Mouse (Mus musculus): Measurements from ENCODE around the gene Sgk2. TPM values are rescaled to one million over a fixed set of nuclear protein-coding genes. Genes with fewer than 3 reads are reported as not detected.

The Sgk2 gene
- polyA plus RNA-seq (2016; fragmentation: Nextera tagmentation; extraction: Ambion mirVana) = not detected in 2 replicates

DNA sequence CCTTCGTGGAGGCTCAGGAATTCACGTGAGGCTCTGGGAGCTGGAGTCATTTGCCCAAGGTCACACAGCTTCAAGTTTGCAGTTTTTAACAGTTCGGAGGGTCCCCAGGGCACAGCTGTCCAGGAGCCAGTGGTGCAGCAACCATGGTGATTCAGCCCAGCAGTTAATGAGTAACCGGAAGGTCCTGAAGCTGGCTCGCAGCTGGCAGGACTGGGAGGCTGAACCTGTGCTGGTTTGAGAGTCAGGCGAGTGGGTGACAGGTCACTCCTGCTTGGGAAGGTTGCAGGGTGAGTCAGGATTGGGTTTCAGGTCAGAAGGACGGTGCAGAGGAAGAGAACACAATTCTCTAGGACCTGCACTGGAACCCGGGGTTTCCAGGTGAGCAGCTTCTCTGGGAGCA is at the start of gene Sgk2:
Gene Sgk2, plus strand, starts transcription at position 113 of the 400 bp plus-strand sequence.
- no peak for ATAC-seq (ENCODE audit: low FRiP score)
- H3K36me3 ChIP-seq = no peaks in the 10 kb centered on the region

DNA sequence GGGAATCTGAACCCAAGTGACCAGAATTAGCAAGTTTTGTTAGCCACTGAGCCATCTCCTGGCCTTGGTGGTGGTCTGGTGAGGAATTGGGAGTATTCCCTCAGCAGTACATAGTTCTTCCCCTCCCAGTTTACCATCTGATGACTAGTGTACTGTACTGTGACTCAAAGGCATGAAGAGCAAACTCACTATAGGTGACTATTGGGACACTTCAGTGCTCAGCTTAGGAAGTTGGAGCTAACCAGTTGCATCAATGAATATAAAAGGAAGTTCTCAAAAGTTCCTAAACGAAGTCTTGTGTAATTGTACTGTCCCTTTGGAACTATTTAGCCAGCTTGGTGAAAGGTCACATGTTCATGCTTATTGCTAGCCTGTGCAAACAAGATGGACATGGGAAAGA is 47.6 kb upstream of the Sgk2 start:
- peaks cover 60% of the 10 kb centered on the region for H3K36me3 ChIP-seq
- H3K27ac ChIP-seq = no peak overlapping the region
- H3K4me2 ChIP-seq (replicated peaks) = no peak overlapping the region
- no peak overlapping the region for H3K4me3 ChIP-seq
- WGBS = 84% methylated on average over 1 of the region's 1 CpGs
- ATAC-seq (ENCODE audit: low FRiP score) = no peak
- no peaks in the 10 kb centered on the region for H3K9me3 ChIP-seq (replicated peaks)
- no peak overlapping the region for H3K9ac ChIP-seq
- peaks cover 28% of the 10 kb centered on the region for H3K27me3 ChIP-seq
- H3K4me1 ChIP-seq = peaks cover 15% of the 10 kb centered on the region

More for the DNA sequence above, at the start of gene Sgk2:
- H3K9ac ChIP-seq = no peak within 1 kb of the TSS
- no peaks in the 10 kb centered on the region for H3K4me1 ChIP-seq
- H3K9me3 ChIP-seq (replicated peaks) = no peaks in the 10 kb centered on the region
- H3K27me3 ChIP-seq = no peaks in the 10 kb centered on the region
- H3K4me3 ChIP-seq = no peak within 1 kb of the TSS
- H3K27ac ChIP-seq = no peak within 1 kb of the TSS
- H3K4me2 ChIP-seq (replicated peaks) = no peak within 1 kb of the TSS
- WGBS = 59% methylated on average over 8 of the region's 8 CpGs

- H3K4me3 ChIP-seq = peak within 1 kb of the TSS; percentile 56
- H3K4me2 ChIP-seq (replicated peaks) = peak within 1 kb of the TSS; percentile 99
- H3K9ac ChIP-seq = peak within 1 kb of the TSS; percentile 59
- H3K27ac ChIP-seq = no peak within 1 kb of the TSS
- H3K9me3 ChIP-seq (replicated peaks) = no peaks in the 10 kb centered on the region; the same call in 1 of the 2 replicates
- H3K27me3 ChIP-seq = peaks cover 31% of the 10 kb centered on the region
- ATAC-seq (ENCODE audit: low FRiP score) = peak; percentile 73
- peaks cover 15% of the 10 kb centered on the region for H3K4me1 ChIP-seq
- 1% methylated on average over 38 of the region's 40 CpGs for WGBS
- H3K36me3 ChIP-seq = peaks cover 27% of the 10 kb centered on the region
Measured at GRCm38 (mm10) chr2:162943148-162943846, 43.8 kb upstream of the Sgk2 start, which contains the start of gene L3mbtl1. TSS of gene L3mbtl1 (plus strand) at chr2:162943472.

DNA sequence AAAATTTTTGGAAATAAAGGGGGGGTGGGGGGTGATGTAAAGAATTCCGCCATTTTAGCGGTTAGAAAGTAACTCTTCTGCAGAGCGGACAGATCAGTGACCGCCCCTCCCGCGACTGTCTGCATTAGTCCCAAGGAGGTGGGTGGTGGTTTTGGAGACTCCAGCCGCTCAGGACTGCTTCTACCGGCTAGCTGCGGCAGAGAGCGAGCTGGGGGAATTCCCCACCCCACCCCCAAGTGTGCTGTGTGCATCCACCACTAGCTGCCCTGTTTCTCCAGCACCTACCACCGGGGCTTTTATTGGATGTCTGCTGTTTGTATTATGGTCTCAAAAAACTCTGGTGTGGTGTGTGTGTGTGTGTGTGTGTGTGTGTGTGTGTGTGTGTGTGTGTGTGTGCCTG is 43.2 kb upstream of the Sgk2 start:
- Histone ChIP-seq H3K4me3 (peak overlapping the region; percentile 56; the same call in 1 of the 2 replicates), H3K4me2 (replicated peaks) (peak overlapping the region; percentile 99), H3K27me3 (peaks cover 31% of the 10 kb centered on the region), H3K4me1 (peaks cover 15% of the 10 kb centered on the region), H3K9me3 (replicated peaks) (no peaks in the 10 kb centered on the region; the same call in 1 of the 2 replicates), H3K9ac (no peak overlapping the region), H3K36me3 (peaks cover 21% of the 10 kb centered on the region), H3K27ac (no peak overlapping the region)
- no peak for ATAC-seq (ENCODE audit: low FRiP score)
- 8% methylated on average over 11 of the region's 11 CpGs for WGBS

- no peaks in the 10 kb centered on the region; the same call in 1 of the 2 replicates for H3K9me3 ChIP-seq (replicated peaks)
- no peak overlapping the region for H3K4me3 ChIP-seq
- no peak overlapping the region for H3K27ac ChIP-seq
- peaks cover 21% of the 10 kb centered on the region for H3K27me3 ChIP-seq
- H3K9ac ChIP-seq = no peak overlapping the region
- peaks cover 15% of the 10 kb centered on the region for H3K4me1 ChIP-seq
- no peaks in the 10 kb centered on the region for H3K36me3 ChIP-seq
- WGBS = 91% methylated on average over 5 of the region's 5 CpGs
- ATAC-seq (ENCODE audit: low FRiP score) = no peak
- no peak overlapping the region for H3K4me2 ChIP-seq (replicated peaks)
Measured at GRCm38 (mm10) chr2:162946964-162947363, 40.2 kb upstream of the Sgk2 start.

- H3K4me3 ChIP-seq = peak overlapping the region; percentile 17; the same call in 1 of the 2 replicates
- H3K4me1 ChIP-seq = peaks cover 12% of the 10 kb centered on the region
- peaks cover 17% of the 10 kb centered on the region for H3K27me3 ChIP-seq
- no peak overlapping the region for H3K27ac ChIP-seq
- no peak for ATAC-seq (ENCODE audit: low FRiP score)
- H3K4me2 ChIP-seq (replicated peaks) = peak overlapping the region; percentile 42
- WGBS = 33% methylated on average over 15 of the region's 15 CpGs
- H3K36me3 ChIP-seq = no peaks in the 10 kb centered on the region
- H3K9me3 ChIP-seq (replicated peaks) = no peaks in the 10 kb centered on the region; the same call in 1 of the 2 replicates
- H3K9ac ChIP-seq = no peak overlapping the region
Measured at GRCm38 (mm10) chr2:162947736-162948135, 39.4 kb upstream of the Sgk2 start.

DNA sequence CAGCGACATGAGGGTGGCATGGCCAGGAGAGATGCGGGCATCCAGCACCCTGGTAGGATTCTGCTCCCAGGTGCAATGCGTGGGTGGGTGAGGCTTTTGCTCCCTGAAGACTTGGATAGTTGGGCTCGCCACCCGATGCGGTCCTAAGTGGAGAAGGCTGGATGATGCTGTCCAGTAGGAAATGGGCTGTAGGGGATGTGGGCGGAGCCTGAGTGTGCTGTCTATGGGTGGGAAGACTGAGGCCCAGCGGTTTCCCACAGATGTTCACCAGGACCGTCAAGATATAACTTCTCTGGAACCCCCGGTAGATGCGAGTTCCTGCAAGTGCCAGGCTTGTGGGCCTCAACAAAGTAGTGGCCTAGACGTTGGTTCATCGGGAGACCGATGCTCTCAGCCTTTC is 38.9 kb upstream of the Sgk2 start:
- ATAC-seq (ENCODE audit: low FRiP score) = no peak
- peaks cover 7% of the 10 kb centered on the region for H3K4me1 ChIP-seq
- H3K4me3 ChIP-seq = peak overlapping the region; percentile 17; the same call in 1 of the 2 replicates
- no peaks in the 10 kb centered on the region for H3K36me3 ChIP-seq
- WGBS = 57% methylated on average over 14 of the region's 14 CpGs
- H3K4me2 ChIP-seq (replicated peaks) = peak overlapping the region; percentile 42
- H3K9ac ChIP-seq = no peak overlapping the region
- no peaks in the 10 kb centered on the region; the same call in 1 of the 2 replicates for H3K9me3 ChIP-seq (replicated peaks)
- H3K27me3 ChIP-seq = peaks cover 17% of the 10 kb centered on the region
- no peak overlapping the region for H3K27ac ChIP-seq

- WGBS = 85% methylated on average over 2 of the region's 2 CpGs
- H3K4me3 ChIP-seq = no peak overlapping the region
- H3K36me3 ChIP-seq = no peaks in the 10 kb centered on the region
- H3K4me1 ChIP-seq = no peaks in the 10 kb centered on the region
- H3K9me3 ChIP-seq (replicated peaks) = no peaks in the 10 kb centered on the region
- no peak overlapping the region for H3K27ac ChIP-seq
- no peak overlapping the region for H3K9ac ChIP-seq
- no peak overlapping the region for H3K4me2 ChIP-seq (replicated peaks)
- H3K27me3 ChIP-seq = no peaks in the 10 kb centered on the region; the same call in 1 of the 2 replicates
- ATAC-seq (ENCODE audit: low FRiP score) = no peak
Measured at GRCm38 (mm10) chr2:162950776-162951175, 36.4 kb upstream of the Sgk2 start.

DNA sequence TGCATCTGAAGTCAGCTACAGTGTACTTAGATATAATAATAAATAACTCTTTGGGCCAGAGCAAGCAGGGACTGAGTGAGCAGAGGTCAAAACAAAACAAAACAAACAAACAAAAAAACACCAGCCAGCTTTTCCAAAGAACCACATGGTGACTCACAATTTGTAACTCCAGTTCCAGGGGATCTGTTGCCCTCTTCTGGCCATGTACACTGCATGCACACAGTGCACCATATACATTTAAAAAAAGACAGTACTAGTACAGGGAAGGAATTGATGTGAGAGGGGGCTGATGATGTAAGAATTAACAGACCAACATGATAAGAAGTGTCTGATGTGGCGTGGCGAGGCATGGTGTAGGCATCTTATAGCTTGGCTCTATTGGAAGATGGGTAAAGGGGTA is 30.3 kb upstream of the Sgk2 start:
- Histone ChIP-seq H3K27me3 (no peaks in the 10 kb centered on the region), H3K9ac (no peak overlapping the region), H3K4me2 (replicated peaks) (no peak overlapping the region), H3K4me3 (no peak overlapping the region), H3K9me3 (replicated peaks) (no peaks in the 10 kb centered on the region), H3K4me1 (no peaks in the 10 kb centered on the region), H3K27ac (no peak overlapping the region), H3K36me3 (no peaks in the 10 kb centered on the region)
- WGBS = 96% methylated on average over 2 of the region's 2 CpGs
- no peak for ATAC-seq (ENCODE audit: low FRiP score)

GRCm38 (mm10) chr2:162961321-162961720 is 25.8 kb upstream of the Sgk2 start:
- no peak overlapping the region for H3K27ac ChIP-seq
- no peaks in the 10 kb centered on the region for H3K27me3 ChIP-seq
- H3K9ac ChIP-seq = no peak overlapping the region
- no peak for ATAC-seq (ENCODE audit: low FRiP score)
- no peaks in the 10 kb centered on the region for H3K4me1 ChIP-seq
- no peaks in the 10 kb centered on the region for H3K36me3 ChIP-seq
- no peaks in the 10 kb centered on the region for H3K9me3 ChIP-seq (replicated peaks)
- WGBS = 66% methylated on average over 8 of the region's 10 CpGs
- no peak overlapping the region for H3K4me3 ChIP-seq
- no peak overlapping the region for H3K4me2 ChIP-seq (replicated peaks)

DNA sequence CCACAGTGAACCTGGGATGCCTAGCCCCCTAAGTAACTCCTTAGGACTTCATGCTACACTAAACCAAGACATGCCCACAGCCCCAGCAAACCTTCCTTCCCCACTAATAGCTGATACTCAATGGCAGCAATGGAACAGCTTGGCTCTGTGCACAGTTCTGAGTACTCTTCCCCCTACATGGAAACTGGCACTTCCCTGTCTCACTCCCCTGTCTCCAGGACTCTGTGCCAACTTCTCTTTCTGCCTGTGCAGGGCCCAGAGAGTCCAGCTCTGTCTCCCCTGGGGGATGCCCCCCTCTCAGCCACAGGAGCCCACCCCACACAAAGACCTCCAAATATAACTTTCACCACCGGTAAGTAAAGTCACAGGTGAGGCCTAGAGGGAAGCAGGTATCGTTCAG is 20.4 kb upstream of the Sgk2 start:
- H3K4me1 ChIP-seq = no peaks in the 10 kb centered on the region
- ATAC-seq (ENCODE audit: low FRiP score) = no peak
- WGBS = 94% methylated on average over 2 of the region's 2 CpGs
- H3K9ac ChIP-seq = no peak overlapping the region
- H3K9me3 ChIP-seq (replicated peaks) = no peaks in the 10 kb centered on the region
- no peaks in the 10 kb centered on the region for H3K27me3 ChIP-seq
- H3K36me3 ChIP-seq = no peaks in the 10 kb centered on the region
- H3K4me2 ChIP-seq (replicated peaks) = no peak overlapping the region
- H3K27ac ChIP-seq = no peak overlapping the region
- H3K4me3 ChIP-seq = no peak overlapping the region

DNA sequence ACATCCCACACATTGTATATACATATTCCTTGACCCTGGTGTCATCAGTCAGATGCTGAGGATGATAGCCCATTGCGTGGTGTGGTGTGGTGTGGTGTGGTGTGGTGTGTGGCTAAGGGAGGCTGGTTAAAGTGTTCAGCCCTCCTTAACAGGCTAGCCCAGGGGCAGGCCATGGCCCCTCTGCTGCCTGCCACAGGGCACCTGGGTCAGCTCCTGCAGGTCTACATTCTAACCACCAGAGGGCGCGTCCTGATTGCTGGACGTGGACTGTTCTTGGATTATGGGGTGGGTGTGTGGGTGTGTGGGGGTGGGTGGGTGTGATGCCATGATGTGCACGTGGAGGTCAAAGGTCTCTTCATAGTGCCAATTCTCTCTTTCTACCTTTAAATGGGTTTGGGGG is 18.8 kb upstream of the Sgk2 start:
- H3K4me2 ChIP-seq (replicated peaks) = no peak overlapping the region
- H3K27ac ChIP-seq = no peak overlapping the region
- WGBS = 3% methylated on average over 5 of the region's 5 CpGs
- H3K9ac ChIP-seq = no peak overlapping the region
- no peak overlapping the region for H3K4me3 ChIP-seq
- no peaks in the 10 kb centered on the region for H3K36me3 ChIP-seq
- no peaks in the 10 kb centered on the region for H3K9me3 ChIP-seq (replicated peaks)
- ATAC-seq (ENCODE audit: low FRiP score) = no peak
- H3K27me3 ChIP-seq = no peaks in the 10 kb centered on the region
- H3K4me1 ChIP-seq = peaks cover 5% of the 10 kb centered on the region

- Histone ChIP-seq H3K4me1 (peaks cover 13% of the 10 kb centered on the region), H3K9me3 (replicated peaks) (no peaks in the 10 kb centered on the region), H3K27ac (no peak overlapping the region), H3K4me2 (replicated peaks) (no peak overlapping the region), H3K36me3 (no peaks in the 10 kb centered on the region), H3K27me3 (no peaks in the 10 kb centered on the region), H3K4me3 (no peak overlapping the region), H3K9ac (no peak overlapping the region)
- WGBS = 85% methylated on average over 3 of the region's 3 CpGs
- no peak for ATAC-seq (ENCODE audit: low FRiP score)
Measured at GRCm38 (mm10) chr2:162969101-162969500, 18.0 kb upstream of the Sgk2 start.
